Mouse (Mus musculus) right cerebral cortex, postnatal 10 days (tissue): ENCODE data around the gene Them7.
A peak's percentile ranks its signal among the peaks of the same experiment; 100 is the strongest.

ENCODE experiments used
- DNase-seq, 2 experiments: peaks; one replicate each; pipeline ENCODE4 v3.0.0; 2021; ENCODE audit warnings: low spot score in 2 of 2

The Them7 gene

DNA sequence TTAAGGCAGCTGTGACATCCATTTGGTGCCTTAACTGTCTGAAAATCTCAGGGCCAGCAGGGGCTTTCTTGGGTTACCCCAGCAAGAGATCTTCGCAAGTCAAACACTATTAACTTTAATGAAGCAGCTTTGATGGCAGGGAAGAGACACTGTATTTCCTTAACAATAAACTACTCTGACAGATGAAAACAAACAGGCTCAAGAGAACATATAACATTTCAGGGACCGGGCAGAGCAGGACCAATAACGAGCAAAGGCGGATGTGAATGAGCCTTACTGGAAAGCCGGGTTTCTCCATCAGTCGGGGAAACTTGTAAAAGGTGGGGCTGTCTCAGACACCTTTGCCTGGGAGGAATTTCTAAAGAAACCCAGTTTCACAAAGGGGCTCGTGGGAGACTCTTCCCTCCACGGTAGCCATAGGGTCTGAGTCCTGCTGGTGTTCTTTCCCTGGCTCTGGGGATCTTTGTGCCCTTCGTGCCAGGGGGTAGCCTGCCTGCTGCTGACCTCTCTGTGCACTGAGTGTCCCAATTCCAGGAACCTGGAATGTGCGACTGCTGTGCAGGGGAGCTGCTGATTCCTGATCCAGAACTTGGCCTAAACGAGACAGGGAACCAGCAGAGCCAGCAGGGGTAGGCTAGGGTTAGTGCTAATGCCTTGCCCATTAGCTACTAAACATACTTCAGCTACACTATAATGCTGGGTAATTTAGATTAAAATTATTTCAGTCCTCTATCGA lies 11.4 kb downstream of the Them7 start:
- no peak for DNase-seq

GRCm38 (mm10) chr2:105237424-105237823 lies 13.3 kb downstream of the Them7 start:
- DNase-seq, result no peak

- no peak for DNase-seq
These were observed 13.7 kb downstream of the Them7 start for GRCm38 (mm10) chr2:105237841-105238240.

GRCm38 (mm10) chr2:105238775-105239174 lies 14.7 kb downstream of the Them7 start:
- peak; percentile 46 to 50 for DNase-seq

- no peak for DNase-seq
These were observed 16.5 kb downstream of the Them7 start for GRCm38 (mm10) chr2:105240631-105241030.

- no peak for DNase-seq
These were observed 18.8 kb downstream of the Them7 start for GRCm38 (mm10) chr2:105242940-105243339.

GRCm38 (mm10) chr2:105244733-105245132 lies 20.6 kb downstream of the Them7 start:
- peak in 1 of 2 experiments; percentile 29 for DNase-seq

GRCm38 (mm10) chr2:105251978-105252377 lies 27.9 kb downstream of the Them7 start:
- no peak for DNase-seq

DNA sequence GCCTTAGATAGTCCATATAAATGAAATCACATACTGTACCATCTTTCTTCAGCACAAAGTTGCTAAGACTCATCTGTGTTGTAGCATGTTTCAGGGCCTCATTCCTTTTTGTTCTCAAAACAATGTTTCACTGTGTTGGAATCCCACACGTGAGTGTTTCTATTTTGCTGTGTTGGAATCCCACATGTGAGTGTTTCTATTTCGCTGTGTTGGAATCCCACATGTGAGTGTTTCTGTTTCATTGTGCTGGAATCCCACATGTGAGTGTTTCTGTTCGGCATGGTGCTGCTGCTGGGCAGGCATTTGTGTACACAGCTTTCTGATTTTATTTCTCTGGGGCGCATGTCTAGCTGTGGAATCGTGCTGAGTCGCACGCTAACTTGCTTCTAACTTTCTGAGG lies 28.7 kb downstream of the Them7 start:
- DNase-seq, result no peak

GRCm38 (mm10) chr2:105255457-105255856 lies 31.3 kb downstream of the Them7 start:
- DNase-seq, result no peak

GRCm38 (mm10) chr2:105256427-105257071 lies 32.4 kb downstream of the Them7 start:
- DNase-seq, result no peak

GRCm38 (mm10) chr2:105257376-105257775 lies 33.3 kb downstream of the Them7 start:
- no peak for DNase-seq

DNA sequence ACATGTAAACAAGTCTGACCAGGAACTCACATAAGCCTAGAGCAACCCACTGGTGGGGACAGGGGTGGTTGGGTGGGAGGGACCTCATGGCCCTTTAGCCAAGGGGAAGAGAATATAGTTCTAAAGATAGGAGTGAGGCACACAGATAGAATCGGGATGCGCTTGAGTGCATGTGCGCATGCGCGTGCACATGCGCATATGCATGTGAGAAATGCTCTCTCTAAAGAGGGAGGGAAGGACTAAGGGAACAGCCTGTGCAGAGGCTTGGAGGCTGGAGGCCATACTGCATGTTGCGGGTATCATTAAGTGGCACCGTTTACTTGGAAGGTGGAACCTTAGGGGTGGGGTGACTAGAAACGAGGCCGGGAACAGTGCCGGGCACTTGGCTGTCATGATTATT lies 37.2 kb downstream of the Them7 start:
- DNase-seq, result no peak

DNA sequence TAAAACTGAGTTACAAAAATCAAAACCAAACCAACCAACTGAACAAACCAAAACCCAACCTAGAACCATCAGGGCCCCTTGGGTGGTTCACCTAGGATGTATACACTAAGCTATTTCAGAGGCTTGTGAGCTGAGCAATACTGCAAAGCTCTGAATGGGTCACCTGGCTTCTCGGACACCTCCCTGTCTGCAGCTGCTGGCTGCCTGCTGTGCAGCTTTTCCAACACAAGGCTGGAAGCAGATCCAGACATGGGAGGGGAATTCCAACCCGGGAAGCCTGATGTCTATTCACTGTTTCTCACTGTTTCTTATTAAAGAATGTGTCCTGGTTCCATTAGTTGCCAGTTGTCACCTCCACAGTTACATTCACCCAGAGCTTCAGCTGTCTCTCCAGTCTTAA lies 39.1 kb downstream of the Them7 start:
- DNase-seq, result no peak

DNA sequence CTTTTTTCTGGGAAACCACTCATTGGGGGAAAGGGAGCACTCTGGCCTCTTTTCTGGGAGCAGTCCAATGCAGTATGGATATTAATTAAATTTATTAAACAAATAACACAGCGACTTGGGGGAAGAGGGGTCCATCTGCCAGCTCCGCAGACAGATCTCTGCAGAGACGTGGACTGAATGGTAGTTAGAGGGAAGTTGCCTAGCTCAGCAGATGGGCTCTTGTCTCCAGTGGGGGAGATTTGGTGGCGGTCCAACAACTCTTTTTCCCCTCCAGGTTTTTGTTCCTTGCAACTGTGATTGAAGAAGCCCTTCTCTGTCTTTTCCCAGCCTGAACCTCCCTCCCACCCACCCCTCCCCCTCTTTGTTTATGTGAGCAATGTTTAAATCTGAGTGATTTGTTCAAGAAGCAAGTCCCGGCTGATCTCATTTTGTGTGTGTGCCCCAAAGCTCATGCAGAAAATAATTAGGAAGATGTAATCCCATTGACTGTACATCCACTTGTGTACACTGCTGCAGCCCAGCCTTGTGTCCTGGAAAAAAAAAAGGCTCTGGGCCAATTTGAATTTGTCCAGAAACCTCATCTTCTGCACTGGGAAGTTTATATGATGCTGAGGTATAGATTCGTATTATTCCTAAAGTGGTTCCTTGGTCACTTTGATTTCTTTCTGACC lies 58.4 kb downstream of the Them7 start:
- DNase-seq, result peak; percentile 74 to 81

DNA sequence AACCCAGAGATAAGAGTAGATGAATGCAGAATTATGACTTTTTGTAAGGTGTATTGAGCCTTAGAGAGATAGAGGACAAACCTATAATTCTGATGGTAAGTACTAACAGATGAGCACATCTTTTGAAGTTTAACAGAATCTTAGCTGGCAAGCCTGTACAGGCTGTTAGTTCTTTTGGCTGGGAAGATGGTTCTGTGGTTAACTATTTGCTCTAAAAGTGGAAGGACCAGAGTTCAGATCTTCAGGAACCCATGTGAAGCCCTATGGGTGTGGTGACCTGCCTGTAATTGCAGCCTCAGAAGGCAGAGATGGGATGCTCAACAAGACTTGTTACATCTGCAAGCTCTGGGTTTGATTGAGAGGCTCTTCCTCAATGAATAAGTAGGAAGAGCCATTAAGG lies 59.7 kb downstream of the Them7 start:
- no peak for DNase-seq

- peak in 1 of 2 experiments; percentile 28 for DNase-seq
These were observed 60.7 kb downstream of the Them7 start for GRCm38 (mm10) chr2:105284855-105285254.

DNA sequence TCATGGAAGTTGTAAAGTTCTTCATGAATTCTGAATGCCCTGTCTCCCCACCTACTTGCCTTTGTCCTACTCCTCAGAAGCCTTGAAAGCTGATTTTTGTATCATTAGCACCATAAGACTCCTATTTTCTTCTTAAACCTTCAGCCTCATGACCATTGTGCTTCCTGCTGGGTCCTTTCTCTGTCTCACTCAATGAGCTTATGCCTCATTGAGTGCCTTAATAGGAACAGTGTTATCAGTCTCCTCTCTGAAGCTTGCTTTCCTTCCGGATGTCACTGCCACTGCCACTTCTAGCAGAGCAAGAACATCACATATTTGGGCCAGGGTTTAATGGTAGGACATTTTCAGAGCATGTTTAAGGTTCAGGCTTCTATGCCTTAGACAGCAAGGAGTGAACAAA lies 71.7 kb downstream of the Them7 start:
- no peak for DNase-seq

GRCm38 (mm10) chr2:105298888-105299287 lies 74.8 kb downstream of the Them7 start:
- DNase-seq, result no peak

DNA sequence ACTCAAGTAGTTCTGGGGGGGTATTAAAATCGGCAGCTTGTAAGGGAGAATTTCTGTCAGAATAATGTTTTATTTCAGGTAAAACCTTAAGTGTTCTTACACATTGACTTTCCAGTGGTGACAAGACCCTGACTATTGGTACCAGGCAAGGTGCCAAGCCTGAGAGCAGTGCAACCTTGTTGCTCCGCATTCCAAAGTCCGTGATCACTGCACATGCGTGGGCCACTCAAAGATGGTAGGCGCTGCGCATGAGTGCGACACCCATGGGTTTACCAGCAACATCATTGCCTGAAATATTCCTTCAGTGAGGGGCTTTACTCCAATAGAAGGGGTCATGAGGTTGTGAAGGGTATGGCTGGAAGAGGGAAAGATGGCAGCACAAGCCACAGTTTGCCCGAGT lies 77.0 kb downstream of the Them7 start:
- no peak for DNase-seq

GRCm38 (mm10) chr2:105301531-105301930 lies 77.4 kb downstream of the Them7 start:
- no peak for DNase-seq

DNA sequence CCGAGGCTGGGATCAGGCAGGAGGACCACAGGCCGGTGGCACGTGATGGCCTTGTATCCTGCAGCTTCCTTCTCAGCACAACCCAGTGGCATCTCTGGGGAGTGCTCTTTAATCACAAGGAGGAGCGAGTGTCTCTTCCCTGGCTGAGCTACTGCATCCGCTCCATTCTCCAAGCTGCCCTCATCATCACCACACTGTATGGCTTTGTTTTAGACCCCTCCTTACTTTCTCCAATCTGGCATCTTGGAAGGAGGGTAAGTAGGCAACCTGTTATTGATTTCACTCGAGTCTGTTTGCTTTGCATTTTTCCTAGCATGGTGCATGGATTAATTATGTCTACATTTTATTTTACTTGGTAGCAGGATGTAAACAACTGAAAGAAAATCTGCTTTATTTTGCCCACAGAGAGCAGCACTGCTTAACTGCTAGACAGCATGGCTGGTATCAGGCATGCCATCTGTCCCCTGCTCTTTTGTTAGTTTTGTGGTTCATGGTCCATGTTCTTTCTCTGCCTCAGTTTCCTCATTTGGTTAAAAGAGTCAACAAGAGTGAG lies 79.9 kb downstream of the Them7 start:
- no peak for DNase-seq

GRCm38 (mm10) chr2:105305876-105306275 lies 81.8 kb downstream of the Them7 start:
- DNase-seq, result no peak
